Mouse (Mus musculus): ENCODE data around the gene Ctf1. TPM values are rescaled to one million over a fixed set of nuclear protein-coding genes. Genes with fewer than 3 reads are reported as not detected.

The Ctf1 gene
- total and polyA plus RNA-seq, 3 experiments: 2.8 to 7.2 TPM; not detected in 1

DNA sequence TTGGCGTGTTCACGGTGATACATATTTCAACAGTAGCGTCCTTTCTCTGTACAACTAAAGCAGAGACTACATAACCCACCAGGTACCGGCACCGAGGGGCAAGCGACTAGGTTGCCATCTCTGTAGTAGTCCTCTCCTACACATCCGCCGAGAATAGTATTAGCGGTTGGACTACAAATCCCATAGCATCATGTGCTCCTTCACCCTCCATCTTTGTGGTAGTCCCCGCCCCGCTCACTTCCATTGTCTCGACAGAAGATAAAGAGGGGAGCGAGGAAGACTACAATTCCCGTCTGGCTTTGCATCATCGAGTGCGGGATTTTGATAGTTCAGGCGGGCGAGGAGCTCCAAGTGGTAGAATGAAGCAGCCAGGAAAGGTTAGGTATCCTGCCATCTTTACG, 32.7 kb downstream of the Ctf1 start (continued):
- TF ChIP-seq ELF1 (IDR thresholded peaks at IDR 0.05; ENCODE audit: low read depth, low read length) (peak; percentile 44), HCFC1 (IDR thresholded peaks at IDR 0.05; ENCODE audit: low read depth, low read length) (peak; percentile 92)

DNA sequence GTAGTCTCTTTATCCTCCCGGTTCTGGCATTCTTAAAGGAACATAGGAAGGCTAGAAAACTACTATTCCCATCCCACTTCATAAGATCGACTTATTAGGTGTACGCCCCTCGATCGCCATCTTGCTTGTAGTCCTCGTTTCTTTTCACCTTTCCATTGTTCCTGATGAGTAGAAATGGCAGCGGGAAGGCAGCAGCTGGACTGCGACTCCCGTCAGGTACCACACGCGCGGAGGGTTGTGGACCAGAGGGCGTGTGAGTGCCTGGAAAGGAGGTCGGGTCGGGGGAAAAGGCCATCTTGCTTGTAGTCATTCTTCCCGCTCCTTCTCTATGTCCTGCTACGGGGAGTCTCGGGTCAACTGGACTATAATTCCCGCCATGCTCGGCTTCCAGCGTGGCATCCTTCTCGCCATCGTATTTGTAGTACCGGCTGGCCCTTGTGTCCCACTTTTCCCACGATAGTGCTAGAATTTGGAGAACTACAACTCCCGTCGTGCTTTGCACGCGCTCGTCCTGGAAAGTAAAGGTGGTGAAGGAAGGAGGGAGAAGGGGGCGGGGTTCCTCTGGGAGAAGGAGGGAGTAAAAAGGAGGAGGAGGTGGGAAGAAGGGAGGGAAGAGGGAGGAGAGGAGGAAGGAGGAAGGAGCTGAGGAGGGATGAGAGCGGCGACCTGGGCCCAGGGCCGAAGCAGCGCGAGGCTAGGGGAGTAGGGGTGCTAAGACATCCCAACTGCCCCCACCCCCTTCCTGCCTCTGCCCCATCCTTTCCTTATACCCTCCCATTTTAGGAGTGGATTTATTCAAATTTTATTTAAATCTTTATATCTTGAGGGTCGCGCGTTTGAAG, 33.3 kb downstream of the Ctf1 start:
- TF ChIP-seq E2F4 (IDR thresholded peaks at IDR 0.05; ENCODE audit: borderline replicate concordance, low read depth, low read length) (0 out of 2 replicates have a peak, but pooled peaks have one; percentile 39), MXI1 (IDR thresholded peaks at IDR 0.05; ENCODE audit: low read depth, low read length) (no peak; the same call in 1 of the 2 replicates), KAT2A (conservative IDR thresholded peaks at IDR 0.05; ENCODE audit: low read depth, low read length) (peak; percentile 72), SIN3A (IDR thresholded peaks at IDR 0.05; ENCODE audit: low read length) (peak; percentile 36), ZMIZ1 (IDR thresholded peaks at IDR 0.05; ENCODE audit: low read depth, low read length) (0 out of 2 replicates have a peak, but pooled peaks have one; percentile 20), CHD1 (IDR thresholded peaks at IDR 0.05; ENCODE audit: low read depth, low read length) (no peak; the same call in 1 of the 2 replicates), NRF1 (IDR thresholded peaks at IDR 0.05; ENCODE audit: insufficient read depth, low read depth, low read length, poor library complexity, severe bottlenecking) (peak; percentile 30; the same call in 1 of the 2 replicates), GATA1 (IDR thresholded peaks at IDR 0.05; ENCODE audit: low read depth, low read length) (0 out of 2 replicates have a peak, but pooled peaks have one; percentile 1), ZNF384 (IDR thresholded peaks at IDR 0.05; ENCODE audit: low read depth, low read length) (no peak), USF2 (IDR thresholded peaks at IDR 0.05; ENCODE audit: borderline replicate concordance in 1 of 2, insufficient read depth in 1 of 2, low read depth in 1 of 2, low read length in 2 of 2) (no peak), SMC3 (IDR thresholded peaks at IDR 0.05; ENCODE audit: low read depth, low read length) (no peak), NELFE (IDR thresholded peaks at IDR 0.05; ENCODE audit: low read depth, low read length) (peak; percentile 31), ZC3H11A (IDR thresholded peaks at IDR 0.05; ENCODE audit: low read depth, low read length) (0 out of 2 replicates have a peak, but pooled peaks have one; percentile 6), BHLHE40 (IDR thresholded peaks at IDR 0.05; ENCODE audit: borderline replicate concordance, low read depth, low read length) (no peak), CHD2 (IDR thresholded peaks at IDR 0.05; ENCODE audit: low read length) (peak; percentile 46; the same call in 1 of the 2 replicates), POLR2A (IDR thresholded peaks at IDR 0.05; ENCODE audit: control insufficient read depth in 1 of 2, insufficient read depth in 1 of 2, low read depth in 1 of 2, low read length in 2 of 2, poor library complexity in 1 of 2) (peak in 1 of 2 experiments; percentile 40; a peak in 1 of 4 replicates), RAD21 (IDR thresholded peaks at IDR 0.05; ENCODE audit: low read depth, low read length) (no peak), USF1 (IDR thresholded peaks at IDR 0.05; ENCODE audit: low read depth, low read length) (0 out of 2 replicates have a peak, but pooled peaks have one; percentile 16), HCFC1 (IDR thresholded peaks at IDR 0.05; ENCODE audit: low read depth, low read length) (peak; percentile 89), MAFK (IDR thresholded peaks at IDR 0.05; ENCODE audit: borderline replicate concordance, low read depth, low read length) (no peak), CTCF (IDR thresholded peaks at IDR 0.05 in 2 of 3, conservative IDR thresholded peaks at IDR 0.05 in 1 of 3; ENCODE audit: control insufficient read depth in 1 of 3, insufficient read depth in 1 of 3, low read depth in 2 of 3, low read length in 3 of 3, poor library complexity in 1 of 3, severe bottlenecking in 1 of 3) (no peak), ELF1 (IDR thresholded peaks at IDR 0.05; ENCODE audit: low read depth, low read length) (peak; percentile 64; the same call in 1 of the 2 replicates), GABPA (IDR thresholded peaks at IDR 0.05; ENCODE audit: low read depth, low read length) (no peak), MYB (IDR thresholded peaks at IDR 0.05; ENCODE audit: low read depth, low read length) (no peak), UBTF (IDR thresholded peaks at IDR 0.05; ENCODE audit: borderline replicate concordance, insufficient read depth, low read depth, low read length) (no peak), MAZ (IDR thresholded peaks at IDR 0.05; ENCODE audit: low read depth, low read length) (peak; percentile 90), POLR2AphosphoS2 (IDR thresholded peaks at IDR 0.05; ENCODE audit: low read length) (peak; percentile 53; the same call in 1 of the 2 replicates), EP300 (IDR thresholded peaks at IDR 0.05; ENCODE audit: low read depth in 1 of 2, low read length in 2 of 2) (no peak)
- Histone ChIP-seq H3K9me3 (replicated peaks; ENCODE audit: insufficient read depth, low read length) (no peaks in the 10 kb centered on the region), H3K4me3 (ENCODE audit: control insufficient read depth in 1 of 2, insufficient read depth in 1 of 2, low read depth in 2 of 2, low read length in 2 of 2) (peak overlapping the region; percentile 70 to 72), H3K9ac (ENCODE audit: control insufficient read depth, low read depth, low read length, poor library complexity, severe bottlenecking) (peak overlapping the region; percentile 72), H3K4me1 (ENCODE audit: control insufficient read depth in 1 of 2, insufficient read depth in 2 of 2, low read length in 2 of 2) (peaks cover 0 to 8% of the 10 kb centered on the region in 2 experiments; a peak in 1 of 4 replicates), H3K27ac (ENCODE audit: control insufficient read depth, low read depth, low read length) (peak overlapping the region; percentile 72), H3K27me3 (ENCODE audit: control insufficient read depth in 1 of 2, insufficient read depth in 2 of 2, low read length in 2 of 2) (no peaks in the 10 kb centered on the region), H3K79me2 (ENCODE audit: control insufficient read depth, insufficient read depth, low read length, poor library complexity) (peaks cover 2% of the 10 kb centered on the region; the same call in 1 of the 2 replicates), H3K36me3 (ENCODE audit: control insufficient read depth in 1 of 2, insufficient read depth in 2 of 2, low read length in 2 of 2) (peaks cover 0 to 6% of the 10 kb centered on the region in 2 experiments; a peak in 2 of 4 replicates)
- DNase-seq (ENCODE audit: low read depth, low spot score): peak; percentile 93

Data from MEL (cell line).